29 mouse cellular contexts compared by ENCODE assay signal in genomic region chr14:118773668-118774067, GRCm38 (mm10). TPM values are rescaled to one million over a fixed set of nuclear protein-coding genes. Genes with fewer than 3 reads are reported as not detected.
DNase-seq lines count a peak whose midpoint lies in the region; ATAC-seq and TF ChIP-seq lines count a peak whose summit lies in the region.
"Had no signal": no experiment of that assay in that cellular context is flagged by ENCODE, and none has a peak within 500 bp of the region (broad histone marks: within the 10 kb centered on the region; RNA-seq: fewer than 3 reads in every experiment).

No protein-coding gene starts in this region.

- H3K36me3 ChIP-seq in heart, embryonic 10.5 days = no peaks in the 10 kb centered on the region
- H3K36me3 ChIP-seq in hindbrain, embryonic 15.5 days = no peaks in the 10 kb centered on the region
- H3K36me3 ChIP-seq in hindbrain, postnatal 0 days (ENCODE audit: insufficient read depth, low read length) = no peaks in the 10 kb centered on the region
- H3K36me3 ChIP-seq in midbrain, embryonic 16.5 days (ENCODE audit: control insufficient read depth, insufficient read depth, low read length) = no peaks in the 10 kb centered on the region
- H3K36me3 ChIP-seq in midbrain, embryonic 11.5 days (ENCODE audit: control insufficient read depth, insufficient read depth, low read length) = no peaks in the 10 kb centered on the region
- no peaks in the 10 kb centered on the region for H3K36me3 ChIP-seq in stomach, postnatal 0 days (ENCODE audit: control insufficient read depth, insufficient read depth, low read length)
- H3K36me3 ChIP-seq: embryonic facial prominence, embryonic 13.5 days; forebrain, embryonic 10.5 days; kidney, embryonic 15.5 days; limb, embryonic 12.5 days had no signal

- H3K4me2 ChIP-seq in hindbrain, embryonic 15.5 days = no peak overlapping the region
- H3K4me2 ChIP-seq in hindbrain, postnatal 0 days (ENCODE audit: low read depth, low read length) = no peak overlapping the region
- H3K4me2 ChIP-seq in midbrain, embryonic 16.5 days (ENCODE audit: low read length) = no peak overlapping the region
- H3K4me2 ChIP-seq in midbrain, embryonic 11.5 days = no peak overlapping the region
- no peak overlapping the region for H3K4me2 ChIP-seq in stomach, postnatal 0 days (replicated peaks; ENCODE audit: low read depth)
- H3K4me2 ChIP-seq: embryonic facial prominence, embryonic 13.5 days; kidney, embryonic 15.5 days; limb, embryonic 12.5 days had no signal

- no peak for TF ChIP-seq EP300 in stomach, postnatal 0 days (optimal IDR thresholded peaks at IDR 0.05)

- H3K27ac ChIP-seq in heart, embryonic 10.5 days = no peak overlapping the region
- H3K27ac ChIP-seq in hindbrain, embryonic 15.5 days (replicated peaks) = no peak overlapping the region
- H3K27ac ChIP-seq in hindbrain, postnatal 0 days = no peak overlapping the region
- no peak overlapping the region for H3K27ac ChIP-seq in midbrain, embryonic 16.5 days (ENCODE audit: low read length)
- no peak overlapping the region for H3K27ac ChIP-seq in midbrain, embryonic 11.5 days (ENCODE audit: low read depth, low read length)
- H3K27ac ChIP-seq in stomach, postnatal 0 days (replicated peaks) = no peak overlapping the region
- H3K27ac ChIP-seq: embryonic facial prominence, embryonic 13.5 days; forebrain, embryonic 10.5 days; kidney, embryonic 15.5 days; layer of hippocampus, adult 2 months; left cerebral cortex, adult 2 months; limb, embryonic 12.5 days had no signal

- TF ChIP-seq CTCF in hindbrain, postnatal 0 days (IDR thresholded peaks at IDR 0.05; ENCODE audit: low read depth) = no peak
- TF ChIP-seq CTCF in stomach, postnatal 0 days (IDR thresholded peaks at IDR 0.05; ENCODE audit: low read depth) = no peak

- no peaks in the 10 kb centered on the region for H3K4me1 ChIP-seq in heart, embryonic 10.5 days
- H3K4me1 ChIP-seq in hindbrain, embryonic 15.5 days (replicated peaks) = no peaks in the 10 kb centered on the region
- no peaks in the 10 kb centered on the region for H3K4me1 ChIP-seq in hindbrain, postnatal 0 days (ENCODE audit: insufficient read depth, low read length)
- H3K4me1 ChIP-seq in midbrain, embryonic 16.5 days (ENCODE audit: control insufficient read depth, insufficient read depth, low read length) = no peaks in the 10 kb centered on the region
- H3K4me1 ChIP-seq in midbrain, embryonic 11.5 days (ENCODE audit: control insufficient read depth, insufficient read depth, low read length) = no peaks in the 10 kb centered on the region
- H3K4me1 ChIP-seq in stomach, postnatal 0 days (replicated peaks; ENCODE audit: control insufficient read depth, insufficient read depth) = no peaks in the 10 kb centered on the region
- H3K4me1 ChIP-seq: embryonic facial prominence, embryonic 13.5 days; forebrain, embryonic 10.5 days; kidney, embryonic 15.5 days; limb, embryonic 12.5 days had no signal

- no peak overlapping the region for H3K4me3 ChIP-seq in heart, embryonic 10.5 days
- no peak overlapping the region for H3K4me3 ChIP-seq in hindbrain, embryonic 15.5 days
- H3K4me3 ChIP-seq in hindbrain, postnatal 0 days (ENCODE audit: low read length) = no peak overlapping the region
- H3K4me3 ChIP-seq in midbrain, embryonic 16.5 days (ENCODE audit: low read depth, low read length) = no peak overlapping the region
- no peak overlapping the region for H3K4me3 ChIP-seq in midbrain, embryonic 11.5 days (ENCODE audit: low read depth, low read length)
- no peak overlapping the region for H3K4me3 ChIP-seq in stomach, postnatal 0 days (ENCODE audit: low read depth, low read length)
- H3K4me3 ChIP-seq: embryonic facial prominence, embryonic 13.5 days; forebrain, embryonic 10.5 days; kidney, embryonic 15.5 days; layer of hippocampus, adult 2 months; left cerebral cortex, adult 2 months; limb, embryonic 12.5 days had no signal

- peaks cover 16% of the 10 kb centered on the region; the same call in 1 of the 2 replicates for H3K27me3 ChIP-seq in heart, embryonic 10.5 days (ENCODE audit: insufficient read depth, poor library complexity, severe bottlenecking)
- 0 out of 2 replicates have a peak, but pooled peaks cover 1% of the 10 kb centered on the region for H3K27me3 ChIP-seq in hindbrain, embryonic 15.5 days
- no peaks in the 10 kb centered on the region for H3K27me3 ChIP-seq in hindbrain, postnatal 0 days (ENCODE audit: insufficient read depth, low read length)
- H3K27me3 ChIP-seq in midbrain, embryonic 16.5 days (ENCODE audit: control insufficient read depth, insufficient read depth, low read depth, low read length) = no peaks in the 10 kb centered on the region
- no peaks in the 10 kb centered on the region for H3K27me3 ChIP-seq in midbrain, embryonic 11.5 days (ENCODE audit: control insufficient read depth, insufficient read depth, low read length)
- H3K27me3 ChIP-seq in stomach, postnatal 0 days (ENCODE audit: control insufficient read depth, insufficient read depth, low read length) = no peaks in the 10 kb centered on the region
- H3K27me3 ChIP-seq: Patski had no signal

- ATAC-seq in hindbrain, embryonic 15.5 days (ENCODE audit: low FRiP score, low read depth) = peak; percentile 47; the same call in 1 of the 2 replicates
- ATAC-seq in hindbrain, postnatal 0 days = no peak
- ATAC-seq in midbrain, embryonic 16.5 days = 0 out of 2 replicates have a peak, but pooled peaks have one; percentile 11
- ATAC-seq in midbrain, embryonic 11.5 days (ENCODE audit: low FRiP score) = no peak
- ATAC-seq in stomach, postnatal 0 days (ENCODE audit: low FRiP score, low TSS enrichment) = peak; percentile 58; the same call in 1 of the 2 replicates
- ATAC-seq: forebrain, postnatal 0 days; inflammation-experienced regulatory T-cells, adult 6 months; liver, postnatal 0 days; Patski had no signal

- WGBS in heart, embryonic 10.5 days = 89% methylated on average over 3 of the region's 3 CpGs
- 93% methylated on average over 3 of the region's 3 CpGs for WGBS in hindbrain, embryonic 15.5 days
- 95% methylated on average over 3 of the region's 3 CpGs for WGBS in hindbrain, postnatal 0 days
- WGBS in midbrain, embryonic 16.5 days = 96% methylated on average over 3 of the region's 3 CpGs
- 94% methylated on average over 3 of the region's 3 CpGs for WGBS in midbrain, embryonic 11.5 days
- 88% methylated on average over 3 of the region's 3 CpGs for WGBS in stomach, postnatal 0 days

- peak; percentile 19 for DNase-seq in heart, adult 11 months
- DNase-seq in heart, embryonic 10.5 days (ENCODE audit: low spot score) = no peak
- DNase-seq in hindbrain, postnatal 0 days (ENCODE audit: low spot score) = no peak
- DNase-seq in midbrain, embryonic 11.5 days (ENCODE audit: low spot score, missing footprints) = no peak
- DNase-seq in stomach, postnatal 0 days (ENCODE audit: low spot score) = no peak
- DNase-seq: adrenal gland, postnatal 10 days; cerebellum, adult 11-12 months; cerebellum, postnatal 10 days; forebrain, postnatal 0 days; heart, postnatal 36 days; kidney, adult 11 months; kidney, postnatal 36 days; liver, postnatal 0 days; lung, postnatal 36 days; thymus, adult 18-20 months; thymus, postnatal 25 days had no signal

- H3K9ac ChIP-seq in hindbrain, embryonic 15.5 days = no peak overlapping the region
- no peak overlapping the region for H3K9ac ChIP-seq in hindbrain, postnatal 0 days (replicated peaks; ENCODE audit: low read length)
- H3K9ac ChIP-seq in midbrain, embryonic 16.5 days (ENCODE audit: low read depth, low read length) = no peak overlapping the region
- no peak overlapping the region for H3K9ac ChIP-seq in midbrain, embryonic 11.5 days (ENCODE audit: low read length)
- no peak overlapping the region for H3K9ac ChIP-seq in stomach, postnatal 0 days (ENCODE audit: low read length)
- H3K9ac ChIP-seq: embryonic facial prominence, embryonic 13.5 days; forebrain, postnatal 0 days; kidney, embryonic 15.5 days; limb, embryonic 12.5 days; liver, postnatal 0 days had no signal

- no peaks in the 10 kb centered on the region for H3K9me3 ChIP-seq in heart, embryonic 10.5 days
- H3K9me3 ChIP-seq in hindbrain, embryonic 15.5 days = no peaks in the 10 kb centered on the region
- no peaks in the 10 kb centered on the region for H3K9me3 ChIP-seq in hindbrain, postnatal 0 days (ENCODE audit: low read length)
- H3K9me3 ChIP-seq in midbrain, embryonic 16.5 days (replicated peaks; ENCODE audit: control insufficient read depth, low read length, poor library complexity, severe bottlenecking) = no peaks in the 10 kb centered on the region; the same call in 1 of the 2 replicates
- no peaks in the 10 kb centered on the region for H3K9me3 ChIP-seq in midbrain, embryonic 11.5 days (ENCODE audit: control insufficient read depth, low read length)
- no peaks in the 10 kb centered on the region for H3K9me3 ChIP-seq in stomach, postnatal 0 days (ENCODE audit: control insufficient read depth, low read length)
- H3K9me3 ChIP-seq: embryonic facial prominence, embryonic 13.5 days; forebrain, embryonic 10.5 days; kidney, embryonic 15.5 days; limb, embryonic 12.5 days had no signal

RNA-seq across cellular contexts. Expression of gene Cldn10, which starts 14.0 kb away (rescaled TPM):
- polyA plus RNA-seq in heart, embryonic 10.5 days (2016; fragmentation: Nextera tagmentation; extraction: Ambion mirVana) = 0.15 and 0.70 TPM in 2 replicates
- polyA plus RNA-seq in hindbrain, embryonic 15.5 days (2015; fragmentation: Nextera tagmentation; extraction: Ambion mirVana) = 2.9 TPM in 2 replicates
- 10.0 and 11.7 TPM in 2 replicates for total RNA-seq in hindbrain, postnatal 0 days (2014; rRNA removed)
- polyA plus RNA-seq in hindbrain, postnatal 0 days (2015; fragmentation: Nextera tagmentation; extraction: Ambion mirVana) = 27.4 and 31.1 TPM in 2 replicates
- 1.5 and 7.2 TPM in 2 replicates for polyA plus RNA-seq in midbrain, embryonic 16.5 days (2015; fragmentation: Nextera tagmentation; extraction: Ambion mirVana)
- polyA plus RNA-seq in midbrain, embryonic 11.5 days (2014; fragmentation: Nextera tagmentation; extraction: Ambion mirVana) = 0.66 and 0.86 TPM in 2 replicates
- polyA plus RNA-seq in stomach, postnatal 0 days (2015; fragmentation: Nextera tagmentation; extraction: Ambion mirVana) = 8.2 and 8.4 TPM in 2 replicates
- total RNA-seq: gastrocnemius, adult 8-10 months; MEL had no signal
- polyA plus RNA-seq: liver, adult 2 months; Patski had no signal

Comparison
In these comparisons a context has a peak if more than half of its experiments do, and no peak if none do; other contexts are left out.
1. ATAC-seq: peak in hindbrain, embryonic 15.5 days (single experiment), midbrain, embryonic 16.5 days (single experiment) and stomach, postnatal 0 days (single experiment); none in hindbrain, postnatal 0 days (single experiment) and midbrain, embryonic 11.5 days (single experiment).